Mouse (Mus musculus) frontal cortex, postnatal 25 days (tissue): ENCODE data around the gene Tnnt2.

ENCODE experiments used
- DNase-seq, 2 experiments: peaks; one replicate each; pipeline ENCODE4 v3.0.0; 2022; ENCODE audit warnings: low spot score in 2 of 2

The Tnnt2 gene

GRCm38 (mm10) chr1:135855344-135855687 is 19.2 kb downstream of the Tnnt2 start:
- DNase-seq: no peak

GRCm38 (mm10) chr1:135856070-135856469 is 19.9 kb downstream of the Tnnt2 start:
- no peak for DNase-seq

GRCm38 (mm10) chr1:135857137-135857775 is 21.1 kb downstream of the Tnnt2 start:
- no peak for DNase-seq

- no peak for DNase-seq
Measured at GRCm38 (mm10) chr1:135858533-135858932, 22.4 kb downstream of the Tnnt2 start.

- no peak for DNase-seq
Measured at GRCm38 (mm10) chr1:135861091-135861490, 24.9 kb downstream of the Tnnt2 start.

- DNase-seq: no peak
Measured at GRCm38 (mm10) chr1:135861980-135862552, 25.9 kb downstream of the Tnnt2 start.

- DNase-seq: no peak
Measured at GRCm38 (mm10) chr1:135862561-135862960, 26.4 kb downstream of the Tnnt2 start.

- no peak for DNase-seq
Measured at GRCm38 (mm10) chr1:135863786-135864335, 27.7 kb downstream of the Tnnt2 start.

- no peak for DNase-seq
Measured at GRCm38 (mm10) chr1:135864830-135865229, 28.7 kb downstream of the Tnnt2 start.

- DNase-seq: peak; percentile 67 to 81
Measured at GRCm38 (mm10) chr1:135865518-135866194, 29.5 kb downstream of the Tnnt2 start.

GRCm38 (mm10) chr1:135868570-135868969 is 32.4 kb downstream of the Tnnt2 start:
- DNase-seq: no peak

- no peak for DNase-seq
Measured at GRCm38 (mm10) chr1:135872991-135873390, 36.8 kb downstream of the Tnnt2 start.

- DNase-seq: no peak
Measured at GRCm38 (mm10) chr1:135877248-135877647, 41.1 kb downstream of the Tnnt2 start.

- DNase-seq: peak; percentile 52 to 59
Measured at GRCm38 (mm10) chr1:135882385-135883109, 46.4 kb downstream of the Tnnt2 start.

GRCm38 (mm10) chr1:135889461-135890185 is 53.5 kb downstream of the Tnnt2 start:
- DNase-seq: no peak

GRCm38 (mm10) chr1:135891424-135892216 is 55.5 kb downstream of the Tnnt2 start:
- DNase-seq: no peak

- DNase-seq: no peak
Measured at GRCm38 (mm10) chr1:135892233-135892632, 56.1 kb downstream of the Tnnt2 start.

- DNase-seq: no peak
Measured at GRCm38 (mm10) chr1:135892764-135893163, 56.6 kb downstream of the Tnnt2 start.

GRCm38 (mm10) chr1:135893377-135893776 is 57.2 kb downstream of the Tnnt2 start:
- DNase-seq: no peak

- no peak for DNase-seq
Measured at GRCm38 (mm10) chr1:135895367-135895766, 59.2 kb downstream of the Tnnt2 start.

- DNase-seq: no peak
Measured at GRCm38 (mm10) chr1:135899295-135899694, 63.1 kb downstream of the Tnnt2 start.
